Mouse (Mus musculus) gonadal fat pad, adult 2 months (tissue): ENCODE data around the gene Gp9. TPM values are rescaled to one million over a fixed set of nuclear protein-coding genes. Genes with fewer than 3 reads are reported as not detected.

Source experiments
- DNase-seq: peaks from one replicate; pipeline ENCODE4 v3.0.0-alpha.2; 2012; ENCODE audit warnings: low read depth
- polyA plus RNA-seq: library from polyadenylated mRNA; depleted of rRNA; stranded (reverse); fragments of >200 nt; gene quantifications from 2 replicates; pipeline ENCODE4 v1.2.3, GENCODE M21; 2012; rRNA removed

Gp9 gene
- 8.7 TPM in 2 replicates for polyA plus RNA-seq

DNA sequence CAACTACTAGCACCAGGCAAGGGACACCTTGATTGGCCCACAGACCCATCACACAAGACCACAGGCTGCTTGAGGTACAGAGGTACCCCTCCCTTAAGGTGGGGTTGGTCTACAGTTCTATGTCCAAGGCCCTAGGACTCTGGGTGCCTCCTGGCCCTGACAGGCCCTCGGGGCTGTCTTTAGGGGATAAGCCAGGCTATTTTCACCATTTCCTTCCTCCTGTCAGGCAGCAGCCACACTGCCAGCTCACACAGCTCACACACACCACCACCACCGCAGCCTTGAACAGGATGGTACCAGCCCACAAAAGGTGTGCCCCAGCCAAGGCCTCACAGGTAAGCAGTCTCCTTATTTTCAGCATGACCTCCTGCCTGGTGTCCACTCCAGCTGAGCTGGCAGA, at the start of gene Gp9:
Gp9 (plus strand) TSS at position 231 of the 400 bp plus-strand sequence.
- no peak for DNase-seq

DNA sequence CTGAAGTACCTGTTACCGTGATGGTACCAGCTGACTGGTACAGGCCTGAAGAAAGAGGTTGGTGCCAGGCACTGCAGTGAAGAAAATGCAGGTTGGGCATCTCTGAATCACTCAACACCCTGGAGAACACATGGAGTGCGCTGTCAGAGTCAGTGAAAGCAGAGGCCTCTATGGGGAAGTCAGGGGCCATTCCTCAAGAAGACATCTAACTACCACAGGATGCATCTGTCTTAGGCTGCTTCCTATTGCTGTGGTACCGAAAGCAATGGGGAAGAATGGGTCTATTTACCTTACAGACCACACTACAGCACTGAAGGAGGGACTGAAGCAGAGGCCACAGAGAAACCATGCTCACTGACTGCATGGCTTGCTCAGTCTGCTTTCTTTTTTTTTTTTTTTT, 49.8 kb upstream of the Gp9 start:
- no peak for DNase-seq

DNA sequence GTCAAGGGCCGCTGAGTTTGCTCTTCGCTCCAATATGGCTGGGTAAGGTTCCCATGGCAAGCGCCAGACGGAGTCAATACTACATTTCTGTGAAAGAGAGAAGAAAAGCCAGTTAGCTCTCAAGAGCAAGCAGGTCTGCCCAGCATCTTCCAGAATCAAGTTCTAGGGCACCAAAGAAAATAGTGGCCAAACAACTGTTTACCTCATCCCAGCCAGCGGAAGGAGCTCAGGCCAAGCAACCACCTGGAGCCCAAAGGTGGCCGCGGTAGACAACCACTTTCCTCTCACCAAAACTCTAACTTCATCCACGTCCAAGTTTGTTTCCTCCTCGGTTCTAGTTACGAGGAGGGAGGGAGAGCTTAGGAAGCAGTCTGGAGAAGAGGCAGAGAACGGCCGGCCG, 47.7 kb upstream of the Gp9 start:
- DNase-seq, result no peak

DNA sequence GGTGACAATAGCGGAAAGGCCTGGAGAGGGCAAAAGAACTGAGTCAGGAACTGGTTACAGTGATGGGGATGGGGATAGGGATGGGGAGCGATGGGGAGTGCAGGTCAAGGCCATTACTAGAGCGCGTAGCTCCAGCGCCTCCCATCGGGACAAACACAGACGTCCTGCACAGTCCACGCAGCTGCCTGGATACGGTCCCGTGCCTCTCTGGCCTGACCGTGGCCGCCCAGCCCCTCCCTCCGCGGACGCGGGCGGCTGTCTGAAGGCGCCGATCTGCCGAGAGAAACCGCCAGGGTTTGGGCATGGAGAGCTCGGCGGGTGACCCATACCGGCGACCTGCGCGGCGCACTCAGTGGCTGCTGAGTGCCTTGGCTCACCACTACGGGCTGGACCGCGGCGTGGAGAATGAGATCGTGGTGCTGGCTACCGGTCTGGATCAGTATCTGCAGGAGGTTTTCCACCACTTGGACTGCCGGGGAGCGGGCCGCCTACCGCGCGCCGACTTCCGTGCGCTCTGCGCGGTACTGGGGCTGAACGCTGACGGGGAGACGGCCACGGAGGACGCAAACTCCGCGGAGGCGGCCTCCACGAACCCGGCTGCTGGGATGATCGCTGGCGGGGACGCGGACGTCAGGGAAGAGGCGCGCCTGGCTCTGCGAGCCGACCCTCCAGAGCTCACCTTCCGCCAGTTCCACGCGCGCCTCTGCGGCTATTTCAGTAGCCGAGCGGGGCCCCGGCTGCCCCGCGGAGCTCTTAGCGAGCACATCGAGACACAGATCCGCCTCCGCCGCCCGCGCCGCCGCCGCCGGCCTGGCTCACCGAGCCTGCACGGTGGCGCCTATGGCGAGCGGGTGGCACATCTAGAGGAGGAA, 47.0 kb upstream of the Gp9 start, which contains the start of gene Efcc1:
Efcc1 (plus strand) TSS at position 279 of the 872 bp plus-strand sequence.
- DNase-seq, result no peak

DNA sequence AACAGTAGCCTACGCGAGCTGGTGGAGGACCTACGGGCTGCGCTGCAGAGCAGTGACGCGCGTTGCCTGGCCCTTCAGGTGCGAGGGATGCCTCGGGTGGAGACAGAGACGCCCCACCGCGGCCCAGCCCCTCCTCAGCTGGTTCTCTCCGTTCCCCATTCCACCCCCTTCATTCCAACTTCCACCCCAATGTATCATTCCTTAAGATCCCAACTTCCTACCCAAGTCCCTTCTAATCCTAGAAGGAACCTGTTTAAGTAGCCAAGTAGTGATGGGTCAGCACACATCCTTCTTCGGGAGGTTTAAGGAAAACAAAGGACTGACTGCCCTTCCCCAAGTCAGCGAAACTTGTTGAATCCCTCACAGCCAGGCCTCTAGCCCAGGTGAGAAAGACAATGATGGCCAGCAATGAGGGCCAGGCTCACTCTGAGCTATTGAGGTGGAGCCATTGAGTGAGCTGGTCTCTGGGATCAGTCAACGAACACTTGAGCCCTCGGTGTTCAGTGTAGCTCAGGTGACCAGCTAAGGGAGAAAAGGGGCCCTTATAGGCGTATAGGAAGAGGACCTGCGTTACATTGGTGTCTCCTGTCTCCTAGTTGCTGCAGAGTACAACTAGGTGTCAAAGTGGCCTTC, 46.3 kb upstream of the Gp9 start:
- no peak for DNase-seq

DNA sequence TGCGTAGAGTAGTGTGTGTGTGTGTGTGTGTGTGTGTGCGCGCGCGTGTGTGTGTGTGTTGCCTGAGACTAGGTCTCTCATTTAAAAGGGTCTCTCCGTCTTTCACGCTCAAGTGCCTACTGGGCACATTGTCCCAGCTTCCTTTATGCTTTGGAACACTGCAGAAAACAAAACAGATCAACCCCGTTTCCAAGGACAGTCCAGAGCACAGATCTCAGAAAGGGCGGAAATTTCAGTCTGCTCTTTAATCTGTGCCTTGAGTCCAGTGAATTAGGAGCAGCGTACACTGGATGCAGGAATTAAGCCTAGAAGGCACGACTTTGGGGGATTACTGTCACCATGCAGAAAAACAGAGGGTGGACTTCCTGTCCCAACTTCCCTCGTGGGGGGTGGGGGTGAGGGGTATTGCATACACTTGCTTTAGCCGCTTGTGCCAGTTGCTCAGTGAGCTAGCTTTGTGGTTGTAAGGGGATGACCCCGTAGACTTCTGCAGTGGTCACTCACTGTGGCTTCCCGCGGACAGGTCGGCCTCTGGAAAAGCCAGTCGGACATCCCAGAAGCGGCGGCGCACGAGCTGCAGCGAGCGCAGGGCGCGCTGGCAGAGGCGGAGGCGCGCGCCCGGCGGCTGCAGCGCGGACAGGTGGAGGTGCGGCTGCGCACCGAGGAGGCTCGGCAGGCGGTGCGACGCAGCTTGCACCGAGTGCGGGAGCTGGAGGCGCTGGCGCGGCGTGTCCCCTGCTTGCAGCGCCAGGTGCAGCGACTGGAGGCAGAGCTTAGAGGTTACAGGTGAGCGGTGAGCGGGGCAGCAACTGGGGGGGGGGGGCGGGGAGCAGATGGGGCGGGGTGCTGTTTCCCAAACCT, 45.5 kb upstream of the Gp9 start:
- DNase-seq, result no peak

DNA sequence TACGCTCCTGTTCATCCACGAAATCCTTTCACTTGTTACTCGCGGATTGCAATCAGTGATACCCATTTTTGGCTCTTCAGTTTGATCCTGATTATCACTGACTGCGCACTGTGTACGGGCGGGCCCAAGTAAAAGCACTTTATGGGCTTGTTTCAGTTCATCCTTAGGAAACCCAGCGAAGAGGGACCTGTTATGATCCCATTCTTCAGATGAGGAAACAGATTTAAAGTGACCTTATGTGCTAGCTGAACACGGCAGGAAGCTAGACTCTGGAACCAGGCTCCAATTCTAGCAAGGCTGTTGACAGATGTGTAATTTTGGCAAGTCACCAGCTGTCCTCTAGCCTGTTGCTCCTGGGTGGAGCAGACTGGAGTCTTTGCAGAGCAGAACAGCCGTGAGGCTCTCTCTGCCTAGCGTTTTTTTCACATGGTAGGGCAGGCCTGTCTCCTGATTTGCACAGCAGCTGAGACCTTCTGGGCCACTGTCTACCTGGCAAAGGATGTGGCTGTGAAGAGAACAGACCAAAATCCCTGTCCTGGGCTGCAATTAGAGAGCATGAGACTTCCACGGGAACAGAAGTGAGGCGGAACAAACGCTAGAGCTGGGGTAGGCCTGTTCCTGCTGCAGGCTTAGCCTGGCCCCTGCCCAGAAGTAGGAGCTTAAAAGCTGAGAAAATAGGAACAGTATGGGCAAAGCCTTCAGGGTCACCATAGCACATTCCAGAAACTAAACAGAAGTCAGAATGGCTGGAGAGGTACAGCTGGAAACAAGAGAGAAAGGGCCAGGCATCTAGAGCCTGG, 44.5 kb upstream of the Gp9 start:
- no peak for DNase-seq

DNA sequence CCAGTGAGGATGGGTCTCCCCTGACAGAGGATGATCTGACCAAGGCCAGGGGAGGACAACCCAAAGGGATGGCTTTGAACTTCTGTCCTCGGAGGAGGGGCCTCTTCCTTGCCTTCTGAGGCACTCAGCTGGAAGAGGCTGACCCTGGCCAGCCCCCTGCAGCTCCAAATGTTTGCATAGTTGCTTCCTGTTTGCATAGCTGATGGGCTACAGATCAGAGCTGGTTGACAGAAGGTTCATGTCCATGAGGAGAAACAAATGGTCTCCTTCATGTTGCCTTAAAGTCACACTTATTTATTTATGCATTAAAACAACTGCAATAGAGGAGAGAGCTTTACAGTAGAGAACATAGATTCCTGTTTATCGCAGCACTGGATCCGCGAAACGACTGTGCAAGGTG, 43.7 kb upstream of the Gp9 start:
- no peak for DNase-seq

DNA sequence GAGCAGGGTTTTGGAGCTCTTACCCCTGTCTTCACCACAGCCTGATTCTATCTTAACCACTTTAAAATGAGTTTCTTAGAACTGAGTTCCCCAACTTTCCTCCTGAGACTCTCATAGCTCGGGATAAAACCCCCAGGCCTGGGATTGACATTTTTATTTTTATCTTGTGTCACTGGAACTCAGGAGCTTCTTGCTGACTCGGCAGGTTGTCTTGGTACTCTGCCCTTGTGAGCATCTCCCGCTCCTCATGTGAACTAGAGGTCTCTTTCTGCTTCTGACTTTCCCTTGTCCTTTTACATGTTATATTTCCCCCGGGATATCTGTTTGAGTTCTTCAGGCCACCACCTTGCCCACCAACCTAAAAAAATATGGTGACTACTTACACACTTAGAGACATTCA, 40.9 kb upstream of the Gp9 start:
- DNase-seq, result no peak

DNA sequence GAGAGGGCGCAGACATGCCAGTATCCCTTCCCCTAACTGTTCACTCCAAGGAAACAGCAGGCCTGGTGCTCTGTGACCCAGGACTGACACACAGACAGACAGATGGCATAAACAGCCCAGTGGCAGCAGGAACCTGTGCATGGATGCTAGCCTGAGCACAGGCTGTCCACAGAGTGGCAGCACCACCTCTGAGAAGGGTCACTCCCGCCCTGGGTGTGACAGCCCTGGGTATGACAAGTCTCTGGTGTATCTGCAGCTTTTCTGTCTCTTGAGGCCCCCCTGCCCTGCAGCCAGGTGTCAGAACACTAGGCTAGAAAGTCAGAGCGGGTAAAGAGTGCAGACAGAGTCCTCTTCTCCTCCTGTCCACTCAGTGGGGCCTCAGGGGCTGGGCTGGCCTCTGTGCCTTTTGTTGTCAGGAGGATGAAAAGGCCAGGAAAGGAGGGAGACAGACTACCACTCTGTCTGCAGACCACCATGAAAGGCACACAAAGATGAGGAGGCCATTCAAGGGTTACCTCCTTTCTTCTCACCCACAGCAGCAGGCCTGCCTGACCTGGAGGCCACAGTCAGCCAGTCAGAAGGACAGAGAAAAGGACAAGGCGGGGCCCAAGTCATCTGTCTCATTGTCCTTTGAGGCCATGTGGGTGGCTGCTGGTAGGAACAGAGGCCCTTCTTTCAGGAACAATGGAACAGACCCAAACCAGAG, 39.8 kb upstream of the Gp9 start:
- DNase-seq, result no peak

DNA sequence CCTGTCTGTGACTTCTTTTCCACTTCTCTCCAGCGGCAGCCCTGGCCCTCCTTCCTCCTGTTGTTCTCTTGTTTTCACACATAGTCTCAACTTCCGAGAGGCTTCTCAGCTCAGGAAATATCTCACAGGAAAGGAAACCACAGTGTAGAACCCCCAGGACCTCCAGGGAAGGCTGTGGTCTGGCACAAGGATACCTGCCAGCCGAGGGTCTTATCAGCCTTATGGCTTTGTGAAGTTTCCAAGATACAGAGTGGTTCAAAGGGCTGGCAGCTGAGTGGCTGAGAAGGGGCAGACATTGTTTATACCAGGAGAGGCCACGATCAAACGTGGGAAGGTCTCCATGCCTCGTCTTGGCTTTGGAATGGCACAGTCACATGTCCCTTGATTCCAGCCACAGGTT, 38.0 kb upstream of the Gp9 start:
- DNase-seq, result no peak

DNA sequence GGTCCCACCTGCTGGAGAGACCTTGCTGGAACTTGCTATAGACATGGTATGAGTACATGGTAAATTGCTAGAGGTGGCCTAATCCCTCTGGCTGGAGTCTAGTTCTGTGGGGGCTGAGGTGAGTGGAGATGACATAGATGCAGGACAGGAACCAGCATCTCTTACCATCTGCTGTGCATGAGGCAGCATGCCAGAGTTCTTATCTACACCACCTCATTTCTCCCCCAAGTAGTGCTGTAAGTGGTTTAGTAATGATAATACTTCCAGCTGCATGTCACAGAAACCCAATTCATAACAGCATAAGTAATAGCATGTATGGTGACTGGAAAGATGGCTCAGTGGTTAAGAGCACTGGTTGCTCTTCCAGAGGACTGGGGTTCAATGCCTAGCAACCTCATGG, 37.4 kb upstream of the Gp9 start:
- no peak for DNase-seq

DNA sequence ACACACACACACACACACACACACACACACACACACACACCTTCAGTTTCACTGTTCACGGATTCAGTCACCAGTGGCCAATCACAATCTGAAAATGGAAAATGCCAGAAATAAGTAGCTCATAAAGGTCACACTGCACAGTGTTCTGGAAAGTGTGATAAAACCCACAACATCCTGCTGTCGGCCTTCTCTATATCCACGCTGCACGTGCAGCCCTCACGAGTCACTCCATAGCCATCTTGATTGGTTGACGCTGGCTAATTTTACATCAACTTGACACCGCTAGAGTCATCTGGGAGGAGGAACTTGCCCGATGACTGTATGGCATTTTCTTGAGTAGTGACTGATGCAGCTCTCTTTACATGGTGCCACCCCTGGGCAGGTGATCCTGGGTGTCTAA, 35.9 kb upstream of the Gp9 start:
- no peak for DNase-seq

DNA sequence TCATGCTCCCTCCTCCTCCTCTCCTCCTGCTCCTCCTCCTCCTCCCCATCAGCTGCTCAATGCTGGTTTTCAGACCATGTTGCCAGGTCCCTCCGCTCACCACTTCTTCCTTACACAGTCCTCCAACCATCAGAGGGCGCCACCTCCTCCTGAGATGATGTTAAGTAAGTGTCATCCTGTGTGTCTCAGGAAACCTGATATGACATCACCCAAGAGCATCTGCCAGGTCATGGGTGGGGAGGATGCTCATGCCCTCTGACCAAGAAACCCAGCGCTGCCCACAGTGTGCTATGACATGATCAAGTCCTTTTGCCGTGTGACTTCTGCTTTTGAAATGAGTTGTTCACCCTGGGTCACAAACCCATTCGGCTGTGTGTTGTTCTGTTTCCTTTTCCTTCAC, 35.1 kb upstream of the Gp9 start:
- DNase-seq, result no peak

DNA sequence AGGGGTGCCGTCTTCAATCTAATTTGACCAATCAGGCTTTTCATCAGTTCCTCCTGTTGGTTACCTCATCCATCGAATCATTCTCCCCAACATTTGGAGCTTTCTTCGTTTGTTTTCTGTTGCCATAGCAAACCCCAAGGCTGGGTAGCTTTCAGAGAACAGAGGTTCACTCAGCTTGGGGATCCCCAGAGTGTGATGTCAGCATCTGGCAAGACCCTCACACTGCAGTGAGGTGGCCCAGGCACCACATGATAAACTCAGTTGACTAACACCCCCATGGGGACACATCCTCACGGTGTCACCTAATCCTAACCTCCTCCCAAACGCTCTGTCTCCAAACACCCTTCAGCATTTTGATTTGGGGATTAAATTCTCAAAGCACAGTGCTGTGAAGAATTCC, 34.6 kb upstream of the Gp9 start:
- DNase-seq, result no peak

DNA sequence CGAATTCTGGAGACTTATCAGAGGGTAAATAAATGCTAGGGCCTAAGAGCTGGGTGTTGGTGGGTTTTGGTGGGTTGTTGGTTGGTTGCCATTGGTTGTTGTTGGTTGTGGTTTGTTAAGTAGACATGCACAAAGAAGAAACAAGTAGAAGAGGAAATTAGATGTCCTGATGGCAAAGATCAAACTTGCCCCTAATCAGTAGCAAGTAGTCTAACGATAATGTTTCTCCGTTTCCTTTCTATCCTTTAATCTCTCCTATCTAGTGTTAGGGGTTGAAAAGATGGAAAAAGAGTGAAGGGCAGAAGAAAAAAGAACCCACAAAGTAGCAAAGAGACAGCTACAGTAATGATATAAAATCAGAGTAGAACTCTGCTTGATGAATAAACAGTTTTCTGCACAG, 33.2 kb upstream of the Gp9 start:
- no peak for DNase-seq

DNA sequence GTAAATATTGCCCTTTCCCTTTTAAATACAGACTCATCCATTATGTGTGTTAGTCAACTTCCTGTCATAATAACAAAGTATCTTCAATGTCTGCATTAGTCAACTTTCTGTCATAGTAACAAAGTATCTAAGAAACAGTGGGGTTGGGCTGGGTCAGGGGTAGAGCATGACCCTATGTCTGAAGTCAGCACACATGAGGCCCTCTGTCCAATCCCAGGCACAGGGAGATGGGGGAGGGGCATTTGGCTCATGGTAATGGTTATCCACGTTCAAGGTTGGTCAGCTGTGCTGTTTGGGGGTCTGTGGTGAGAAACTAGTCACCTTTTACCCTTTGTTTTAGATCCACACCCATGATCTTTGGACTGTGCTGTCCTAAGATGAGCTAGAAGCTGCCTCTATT, 32.6 kb upstream of the Gp9 start:
- no peak for DNase-seq

DNA sequence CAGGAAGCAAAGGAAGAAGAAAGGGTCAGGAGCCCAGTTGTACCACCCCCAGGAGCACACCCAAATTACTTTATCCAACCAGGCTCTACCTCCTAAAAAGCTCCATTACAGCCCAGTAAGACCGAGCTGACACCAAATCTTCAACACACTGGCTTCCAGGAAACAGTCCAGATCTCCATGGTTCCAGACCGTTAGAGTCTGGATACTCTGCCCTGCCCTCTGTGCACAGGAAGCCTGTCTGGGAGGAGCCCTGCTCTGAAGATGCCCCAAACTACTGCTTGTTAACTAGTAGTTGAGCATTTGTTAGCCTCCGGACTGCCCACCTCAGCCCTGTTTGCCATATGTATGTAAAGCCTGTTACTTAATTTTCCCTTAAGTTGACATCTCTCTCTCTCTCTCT, 31.8 kb upstream of the Gp9 start:
- DNase-seq, result no peak

DNA sequence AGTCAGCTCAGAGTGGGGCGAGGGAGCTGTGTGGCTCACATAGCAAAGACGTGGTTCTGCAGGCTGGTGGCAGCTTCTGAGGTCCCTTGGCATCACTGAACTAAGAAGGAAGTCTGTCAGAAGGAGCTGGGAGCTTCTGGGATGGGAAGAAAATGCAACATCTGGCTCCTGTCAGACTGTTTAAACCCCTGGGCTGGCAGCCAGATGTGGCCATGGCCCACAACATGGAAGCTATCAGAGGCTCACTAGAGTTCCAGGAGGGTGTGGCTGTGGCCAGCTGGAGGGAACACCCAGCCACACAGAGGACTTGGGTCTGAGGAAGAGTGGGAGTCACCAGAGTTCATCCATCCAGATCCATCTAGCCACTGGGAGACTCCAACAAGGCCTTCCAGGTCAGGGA, 31.0 kb upstream of the Gp9 start:
- no peak for DNase-seq

DNA sequence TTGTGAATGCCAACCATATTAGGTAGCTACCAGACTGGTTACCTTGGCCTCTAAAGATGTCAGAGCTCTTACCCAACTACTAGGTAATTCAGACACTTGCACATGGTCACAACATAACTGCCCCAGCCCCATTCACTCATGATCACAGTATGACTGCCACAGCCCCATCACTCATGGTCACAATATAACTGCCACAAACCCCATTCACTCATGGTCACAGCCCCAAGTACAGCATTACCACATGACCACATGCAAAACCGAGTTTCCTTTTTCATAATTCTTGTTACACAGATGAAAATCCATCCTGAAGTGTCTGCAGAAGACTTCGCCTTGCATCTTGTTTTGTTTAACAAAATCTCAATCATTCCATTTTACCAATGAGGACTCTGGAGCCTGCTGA, 29.8 kb upstream of the Gp9 start:
- DNase-seq, result no peak

DNA sequence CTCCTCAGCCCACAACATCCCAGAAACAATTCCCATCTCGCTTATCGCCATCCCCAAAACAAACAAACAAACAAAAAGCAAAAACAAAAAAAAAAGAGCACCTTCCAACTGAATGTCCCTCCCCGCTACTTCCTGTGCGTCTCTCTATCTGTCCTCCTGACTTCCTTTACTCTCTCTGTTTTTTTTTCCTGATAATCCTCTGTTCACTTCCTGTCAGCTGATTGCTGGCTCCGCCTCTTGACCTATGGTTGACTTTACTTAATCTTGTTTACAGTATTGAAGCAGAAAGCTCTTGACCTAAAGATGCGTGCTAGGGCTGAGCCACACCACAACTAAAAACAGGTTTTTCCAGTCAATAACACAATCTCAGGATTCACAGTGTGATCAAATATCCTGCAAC, 29.3 kb upstream of the Gp9 start:
- DNase-seq, result no peak
